Mouse (Mus musculus): Measurements from ENCODE around the gene 4933402J07Rik. TPM values are rescaled to one million over a fixed set of nuclear protein-coding genes. Genes with fewer than 3 reads are reported as not detected.

4933402J07Rik gene
- polyA plus RNA-seq, 1 experiment from 2014 or later, result not detected

GRCm38 (mm10) chr8:87629656-87630055, 66.0 kb downstream of the 4933402J07Rik start:
- Histone ChIP-seq H3K4me1 (replicated peaks) (no peaks in the 10 kb centered on the region), H3K27ac (no peak overlapping the region), H3K27me3 (no peaks in the 10 kb centered on the region), H3K4me2 (no peak overlapping the region), H3K36me3 (no peaks in the 10 kb centered on the region), H3K9me3 (replicated peaks) (no peaks in the 10 kb centered on the region), H3K4me3 (replicated peaks) (no peak overlapping the region), H3K9ac (no peak overlapping the region)
- WGBS (ENCODE audit: insufficient replicate concordance), result 43% methylated on average over 6 of the region's 6 CpGs
- ATAC-seq (ENCODE audit: low read depth) (no peak), DNase-seq (no peak)

GRCm38 (mm10) chr8:87631776-87632175, 68.1 kb downstream of the 4933402J07Rik start:
- Histone ChIP-seq H3K36me3 (no peaks in the 10 kb centered on the region), H3K9me3 (replicated peaks) (no peaks in the 10 kb centered on the region)
- ATAC-seq (ENCODE audit: low read depth), result no peak

GRCm38 (mm10) chr8:87636226-87636742, 72.6 kb downstream of the 4933402J07Rik start:
- DNase-seq, result no peak
- Histone ChIP-seq H3K36me3 (no peaks in the 10 kb centered on the region), H3K9me3 (replicated peaks) (no peaks in the 10 kb centered on the region), H3K4me1 (replicated peaks) (no peaks in the 10 kb centered on the region), H3K27me3 (no peaks in the 10 kb centered on the region), H3K4me2 (no peak overlapping the region), H3K9ac (no peak overlapping the region), H3K4me3 (replicated peaks) (no peak overlapping the region), H3K27ac (no peak overlapping the region)
- ATAC-seq (ENCODE audit: low read depth), result no peak
- WGBS (ENCODE audit: insufficient replicate concordance), result 64% methylated on average over 11 of the region's 11 CpGs

More at GRCm38 (mm10) chr8:87631776-87632175, 68.1 kb downstream of the 4933402J07Rik start:
- no peak for DNase-seq
- no peak overlapping the region for H3K9ac ChIP-seq
- H3K27me3 ChIP-seq, result no peaks in the 10 kb centered on the region
- no peaks in the 10 kb centered on the region for H3K4me1 ChIP-seq (replicated peaks)
- no peak overlapping the region for H3K4me3 ChIP-seq (replicated peaks)
- H3K27ac ChIP-seq, result no peak overlapping the region
- 52% methylated on average over 7 of the region's 7 CpGs for WGBS (ENCODE audit: insufficient replicate concordance)
- no peak overlapping the region for H3K4me2 ChIP-seq

Other genes starting within 250 kb of the 4933402J07Rik start
- 0.05 TPM in 1 of 2 replicates, not detected in the other for gene Cbln1, start 91.2 kb upstream of the 4933402J07Rik start, polyA plus RNA-seq (2015; fragmentation: Nextera tagmentation; extraction: Ambion mirVana)